ENCODE assay signal across 14 mouse cellular contexts in genomic region chr5:53880724-53881123, GRCm38 (mm10).
A peak's percentile ranks its signal among the peaks of the same experiment; 100 is the strongest.
DNase-seq lines count a peak whose midpoint lies in the region; ATAC-seq and TF ChIP-seq lines count a peak whose summit lies in the region.
"Had no signal": no experiment of that assay in that cellular context is flagged by ENCODE, and none has a peak within 500 bp of the region (broad histone marks: within the 10 kb centered on the region; RNA-seq: fewer than 3 reads in every experiment).

No protein-coding gene starts in this region.

- H3K4me1 ChIP-seq in kidney, embryonic 14.5 days (ENCODE audit: control insufficient read depth, insufficient read depth, low read length): peaks cover 6% of the 10 kb centered on the region; the same call in 1 of the 2 replicates
- H3K4me1 ChIP-seq in kidney, postnatal 0 days (replicated peaks; ENCODE audit: insufficient read depth, low read length): no peaks in the 10 kb centered on the region
- H3K4me1 ChIP-seq: hindbrain, embryonic 13.5 days; neural tube, embryonic 12.5 days; stomach, embryonic 15.5 days had no signal

- H3K36me3 ChIP-seq in kidney, embryonic 14.5 days (ENCODE audit: control insufficient read depth, insufficient read depth, low read length): no peaks in the 10 kb centered on the region; the same call in 1 of the 2 replicates
- 0 out of 2 replicates have a peak, but pooled peaks cover 3% of the 10 kb centered on the region for H3K36me3 ChIP-seq in kidney, postnatal 0 days (ENCODE audit: insufficient read depth, low read length)
- H3K36me3 ChIP-seq: stomach, embryonic 15.5 days had no signal

- no peaks in the 10 kb centered on the region for H3K27me3 ChIP-seq in kidney, embryonic 14.5 days (ENCODE audit: control insufficient read depth, insufficient read depth, low read length)
- no peaks in the 10 kb centered on the region for H3K27me3 ChIP-seq in kidney, postnatal 0 days (ENCODE audit: insufficient read depth, low read length)
- H3K27me3 ChIP-seq: hindbrain, embryonic 13.5 days; neural tube, embryonic 12.5 days; stomach, embryonic 15.5 days had no signal

- no peak overlapping the region for H3K27ac ChIP-seq in kidney, embryonic 14.5 days (ENCODE audit: low read depth, low read length)
- peak overlapping the region; percentile 37; the same call in 1 of the 2 replicates for H3K27ac ChIP-seq in kidney, postnatal 0 days
- H3K27ac ChIP-seq: hindbrain, embryonic 13.5 days; limb, embryonic 10.5 days; neural tube, embryonic 12.5 days; stomach, embryonic 15.5 days had no signal

- H3K9ac ChIP-seq in kidney, embryonic 14.5 days (ENCODE audit: low read depth, low read length): no peak overlapping the region
- no peak overlapping the region for H3K9ac ChIP-seq in kidney, postnatal 0 days (ENCODE audit: low read depth, low read length)
- H3K9ac ChIP-seq: hindbrain, embryonic 13.5 days; neural tube, embryonic 12.5 days; stomach, embryonic 15.5 days had no signal

- ATAC-seq in kidney, embryonic 14.5 days (ENCODE audit: low FRiP score, low TSS enrichment): no peak
- no peak for ATAC-seq in kidney, postnatal 0 days (replicated peaks; ENCODE audit: low FRiP score, low read depth)
- no peak for ATAC-seq in megakaryocyte-erythroid progenitor cell, adult 5-6 weeks (replicated peaks; ENCODE audit: low FRiP score, low TSS enrichment, poor library complexity, severe bottlenecking)

- TF ChIP-seq CTCF in kidney, postnatal 0 days (IDR thresholded peaks at IDR 0.05; ENCODE audit: low read depth): no peak

- no peak overlapping the region for H3K4me3 ChIP-seq in kidney, embryonic 14.5 days (ENCODE audit: low read length)
- no peak overlapping the region for H3K4me3 ChIP-seq in kidney, postnatal 0 days (replicated peaks; ENCODE audit: low read depth, low read length)
- H3K4me3 ChIP-seq: hindbrain, embryonic 13.5 days; limb, embryonic 10.5 days; neural tube, embryonic 12.5 days; stomach, embryonic 15.5 days had no signal

- peak; percentile 10 for DNase-seq in adrenal gland, adult 2 months
- DNase-seq in adrenal gland, adult 8-10 months: no peak
- DNase-seq in kidney, adult 11 months: peak; percentile 23
- DNase-seq in kidney, postnatal 0 days (ENCODE audit: low spot score): peak; percentile 73
- peak; percentile 26 for DNase-seq in lung, postnatal 14 days
- no peak for DNase-seq in cerebellum, adult 18-20 months
- DNase-seq: cerebellum, postnatal 25 days; right cerebral cortex, adult 18-20 months had no signal

- H3K9me3 ChIP-seq in kidney, embryonic 14.5 days (ENCODE audit: control insufficient read depth, low read length): no peaks in the 10 kb centered on the region
- no peaks in the 10 kb centered on the region for H3K9me3 ChIP-seq in kidney, postnatal 0 days (replicated peaks; ENCODE audit: low read length)
- H3K9me3 ChIP-seq: hindbrain, embryonic 13.5 days; limb, embryonic 10.5 days; neural tube, embryonic 12.5 days; stomach, embryonic 15.5 days had no signal

- WGBS in kidney, embryonic 14.5 days: 59% methylated on average over 4 of the region's 4 CpGs
- WGBS in kidney, postnatal 0 days: 51% methylated on average over 4 of the region's 4 CpGs

- no peak overlapping the region for H3K4me2 ChIP-seq in kidney, embryonic 14.5 days (replicated peaks; ENCODE audit: low read depth, low read length)
- H3K4me2 ChIP-seq in kidney, postnatal 0 days (ENCODE audit: low read length): no peak overlapping the region
- H3K4me2 ChIP-seq: hindbrain, embryonic 13.5 days; neural tube, embryonic 12.5 days; stomach, embryonic 15.5 days had no signal

Comparison
In these comparisons a context has a peak if more than half of its experiments do, and no peak if none do; other contexts are left out.
1. DNase-seq: peak in adrenal gland, adult 2 months (single experiment), kidney, adult 11 months (single experiment), kidney, postnatal 0 days (single experiment) and lung, postnatal 14 days (single experiment); none in adrenal gland, adult 8-10 months (single experiment) and cerebellum, adult 18-20 months (0 of 2).